Mouse (Mus musculus) left cerebral cortex, postnatal 4 days (tissue): ENCODE data around the gene Cxcl3. TPM values are rescaled to one million over a fixed set of nuclear protein-coding genes. Genes with fewer than 3 reads are reported as not detected.
"Not testable (repeated sequence)": the region's sequence is repeated elsewhere in the genome, so short reads cannot be mapped to it uniquely, and the experiment has no call there.

ENCODE experiments used
- DNase-seq: peaks from one replicate; pipeline ENCODE4 v3.0.0-alpha.2; 2022
- intact Hi-C: fragments of 180-260 bp; cut with DNase I; formaldehyde crosslinking; loops from one replicate; pipeline ENCODE4 v1.15.1; 2025
- microRNA-seq: library from miRNA; unstranded; fragments of <30 nt; microRNA quantifications from one replicate; pipeline ENCODE4 v1.2.0, GENCODE M21; 2022
- total RNA-seq, 2 experiments: library from RNA; stranded (reverse); gene quantifications; 2 replicates each; pipeline ENCODE4 v1.2.3; 2021

Cxcl3 gene
- total RNA-seq, 2 experiments from 2014 or later: not detected

- intact Hi-C loops: no loop called here
These were observed 3.6 kb downstream of the Cxcl3 start for GRCm38 (mm10) chr5:90789306-90790073.

DNA sequence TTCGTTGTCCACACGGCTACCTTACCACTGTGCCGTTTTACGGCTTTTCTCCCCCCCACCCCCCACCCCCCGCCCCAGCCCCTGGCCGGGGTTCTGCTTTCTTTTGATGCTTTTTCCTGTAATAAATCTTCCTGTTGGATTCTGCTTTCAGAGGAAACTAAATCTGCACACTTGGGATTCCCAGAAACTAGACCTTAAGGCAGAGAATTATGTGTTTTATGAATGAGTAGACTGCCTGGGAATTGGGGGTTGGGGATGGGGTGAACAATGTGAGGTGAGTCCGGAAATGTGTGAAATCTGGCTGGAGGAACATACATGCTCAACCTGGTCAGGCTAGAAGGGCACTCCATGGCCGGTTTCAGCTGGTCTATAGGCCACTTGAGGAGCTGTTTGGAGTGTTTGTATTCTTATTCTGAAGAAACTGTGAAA is 4.2 kb downstream of the Cxcl3 start:
- DNase-seq: no peak
- intact Hi-C loops: no loop called here

More at GRCm38 (mm10) chr5:90789306-90790073, 3.6 kb downstream of the Cxcl3 start:
- no peak for DNase-seq

DNA sequence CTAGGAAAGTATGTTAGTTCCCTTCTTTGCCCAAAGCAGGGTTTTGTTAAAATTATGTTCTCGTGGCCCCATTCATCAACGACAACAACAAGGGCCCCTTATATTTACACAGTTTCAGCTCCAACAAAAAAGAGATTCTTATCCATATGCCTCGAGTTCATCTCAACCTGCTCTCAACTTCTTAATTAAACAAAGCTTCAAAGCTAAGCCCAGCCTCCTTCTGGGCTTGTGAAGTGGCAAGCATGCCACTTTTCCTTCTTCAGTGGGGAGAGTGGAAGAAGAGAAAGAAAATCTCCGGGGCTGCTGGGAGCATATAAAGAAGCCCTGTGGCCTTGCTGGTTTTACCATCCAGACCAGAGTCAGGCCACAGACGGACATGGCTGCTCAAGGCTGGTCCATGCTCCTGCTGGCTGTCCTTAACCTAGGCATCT is 8.3 kb downstream of the Cxcl3 start, which contains the start of gene Cxcl15:
Gene Cxcl15 (plus strand): TSS at position 340 of the 431 bp plus-strand sequence.
- DNase-seq: no peak
- intact Hi-C loops: no loop called here

DNA sequence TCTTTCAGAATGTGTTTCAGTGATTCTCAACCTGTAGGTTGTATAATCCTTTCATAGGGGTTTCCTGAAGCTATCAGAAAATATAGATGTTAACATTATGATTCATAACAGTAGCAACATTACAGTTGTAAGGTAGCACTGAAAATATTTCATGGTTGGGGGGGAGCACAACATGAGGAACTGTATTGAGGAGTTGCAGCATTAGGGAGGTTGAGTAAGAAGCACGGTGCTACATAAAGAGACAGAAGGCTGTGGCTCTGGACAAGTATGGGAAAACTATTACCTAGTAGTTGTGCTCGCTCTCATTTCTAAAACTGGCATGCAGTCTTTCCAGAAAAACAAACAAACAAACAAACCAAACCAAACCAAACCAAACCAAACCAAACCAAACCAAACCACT is 9.5 kb downstream of the Cxcl3 start:
- intact Hi-C loops, DNase-seq: not testable (repeated sequence)

- intact Hi-C loops: no loop called here
These were observed 18.7 kb downstream of the Cxcl3 start for GRCm38 (mm10) chr5:90804574-90804973.

DNA sequence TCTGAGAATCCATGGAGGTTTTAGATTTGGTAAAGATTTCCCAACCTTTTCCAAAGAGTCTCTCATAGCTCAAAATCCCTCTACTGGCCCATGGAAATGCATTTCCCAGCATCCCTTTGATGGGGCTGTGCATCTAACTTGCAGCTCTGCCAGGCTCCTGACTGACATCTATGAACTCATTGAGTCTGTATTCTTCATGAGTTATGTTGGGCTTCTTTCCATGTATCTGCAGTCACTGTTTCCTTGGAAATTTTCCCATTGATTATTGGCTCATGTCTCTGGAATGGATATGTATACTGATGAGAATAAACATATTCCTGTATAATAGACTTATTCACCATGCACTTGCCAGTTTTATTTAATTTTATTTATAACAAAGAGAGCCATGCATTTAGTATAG is 20.1 kb downstream of the Cxcl3 start:
- intact Hi-C loops: no loop called here
- no peak for DNase-seq

More at GRCm38 (mm10) chr5:90804574-90804973, 18.7 kb downstream of the Cxcl3 start:
- DNase-seq: no peak

GRCm38 (mm10) chr5:90807176-90807950 is 21.5 kb downstream of the Cxcl3 start:
- intact Hi-C loops: no loop called here
- DNase-seq: no peak

DNA sequence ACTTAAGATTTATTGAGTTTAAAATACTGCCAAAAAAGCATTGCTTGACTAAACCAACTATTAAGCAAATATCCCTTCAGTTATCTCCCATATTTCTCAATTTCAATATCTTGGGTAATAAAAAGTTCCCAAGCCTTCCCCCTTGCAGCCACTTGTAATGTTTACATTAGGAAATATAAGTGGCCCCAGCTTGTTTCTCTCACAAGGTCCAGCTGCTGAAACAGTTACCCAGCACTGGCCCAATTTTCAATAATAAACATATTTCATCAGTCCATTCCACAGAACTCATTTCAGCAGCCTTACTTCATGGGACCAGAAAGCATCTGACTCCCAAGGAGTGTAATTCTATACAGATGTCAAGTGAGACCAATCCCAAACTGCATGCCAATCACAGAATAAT is 33.9 kb downstream of the Cxcl3 start:
- intact Hi-C loops: no loop called here

DNA sequence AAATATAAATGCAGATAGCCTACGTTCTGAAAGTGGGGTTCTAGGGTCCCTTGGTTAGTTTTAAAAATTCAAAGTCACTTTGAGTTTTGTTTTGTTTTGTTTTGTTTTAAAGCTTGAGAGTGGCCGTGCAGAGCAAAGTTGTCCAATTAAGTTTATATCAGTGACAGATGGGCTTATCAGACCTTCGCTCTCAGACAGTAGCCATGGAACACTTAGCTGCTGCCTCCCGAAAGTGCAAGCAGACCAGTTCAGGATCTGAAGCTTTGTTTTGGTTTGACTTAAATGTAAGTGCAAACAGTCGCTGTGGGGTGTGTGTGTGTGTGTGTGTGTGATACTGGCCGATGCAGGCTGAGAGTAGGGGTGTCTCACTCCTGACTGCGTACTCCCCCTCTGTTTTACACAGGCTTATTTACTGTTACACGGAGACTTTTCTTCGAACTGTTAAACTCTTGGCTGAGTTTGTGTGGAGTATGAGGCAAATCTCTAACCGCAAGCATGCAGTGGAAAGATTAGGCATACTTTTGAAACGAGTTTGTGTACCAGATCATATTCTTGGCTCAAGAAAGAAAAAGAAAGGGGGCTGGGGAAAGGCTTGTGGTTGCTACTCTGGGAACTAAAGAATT is 46.4 kb downstream of the Cxcl3 start:
- intact Hi-C loops: no loop called here
- DNase-seq: no peak

More for the DNA sequence above, 33.9 kb downstream of the Cxcl3 start:
- no peak for DNase-seq

DNA sequence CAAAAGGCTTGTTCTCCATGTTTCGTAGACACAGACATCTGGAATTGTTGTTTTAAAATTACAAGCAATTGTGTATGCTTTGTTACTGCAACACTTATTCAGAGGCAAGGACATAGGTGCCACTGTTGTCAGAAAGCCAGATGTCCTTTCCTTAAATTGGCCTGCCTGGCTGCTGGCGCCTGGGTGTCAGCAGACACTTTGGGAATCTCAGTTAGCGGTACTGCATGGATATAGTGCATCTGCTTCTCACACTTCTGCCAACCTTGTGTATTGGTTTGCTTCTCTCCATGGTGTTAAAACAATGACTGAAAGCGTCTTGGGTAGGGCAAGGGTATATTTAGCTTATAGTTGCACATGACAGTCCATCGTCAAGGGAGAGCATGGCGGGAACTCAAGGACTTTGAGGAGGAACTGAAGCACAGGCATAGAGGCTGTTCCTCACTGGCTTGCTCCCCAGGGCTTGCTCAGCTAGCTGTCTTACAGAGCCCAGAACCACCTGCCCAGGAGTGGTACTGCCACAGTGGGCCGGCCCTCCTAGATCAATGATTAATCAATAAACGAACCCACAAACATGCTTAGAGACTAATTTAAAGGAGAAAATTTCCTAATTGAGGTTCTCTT is 47.0 kb downstream of the Cxcl3 start:
- no peak for DNase-seq
- intact Hi-C loops: no loop called here

GRCm38 (mm10) chr5:90834436-90834835 is 48.5 kb downstream of the Cxcl3 start:
- intact Hi-C loops: no loop called here

DNA sequence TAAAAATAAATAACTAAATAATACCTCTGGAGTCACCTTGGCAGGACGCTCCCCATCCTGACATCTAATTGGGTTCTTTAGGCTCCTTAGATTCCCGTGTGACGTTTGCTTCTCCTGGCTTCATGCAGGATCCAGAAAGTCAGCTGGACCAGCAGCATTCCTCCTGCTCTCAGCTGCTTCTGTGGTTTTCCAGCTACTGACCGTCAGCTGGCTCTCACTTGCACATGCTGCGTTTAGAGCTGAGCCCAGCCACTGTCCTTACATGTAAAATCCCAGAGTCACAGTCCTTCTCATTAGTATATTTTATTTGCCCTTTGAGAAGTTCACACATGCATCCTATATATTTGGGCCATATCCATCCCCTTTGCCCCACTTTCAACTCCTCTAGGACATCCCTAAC is 52.7 kb downstream of the Cxcl3 start:
- peak; percentile 52 for DNase-seq
- intact Hi-C loops: no loop called here

More at GRCm38 (mm10) chr5:90834436-90834835, 48.5 kb downstream of the Cxcl3 start:
- no peak for DNase-seq

Small RNA genes lying within 50 kb of the gene (microRNA-seq; reads per million reads assigned to microRNA genes)
- not detected for gene Gm24322

Other genes with a start within 250 kb of the Cxcl3 start
- under 1 TPM; 0.54 TPM for gene 5830473C10Rik, start 225.0 kb upstream of the Cxcl3 start, total RNA-seq
- gene Rassf6, start 145.4 kb upstream of the Cxcl3 start, total RNA-seq: 1 to 10 TPM; 1.4 TPM
- not detected for gene Cxcl5, start 26.7 kb upstream of the Cxcl3 start, total RNA-seq
- gene Ppbp, start 17.6 kb upstream of the Cxcl3 start, total RNA-seq: under 1 TPM in 1 of 2 experiments, not detected in 1; 0.36 TPM
- gene Pf4, start 13.7 kb upstream of the Cxcl3 start, total RNA-seq: 10 to 100 TPM in 1 of 2 experiments, 1 to 10 TPM in 1; 9.8 to 11.2 TPM
- gene Cxcl15, start 8.4 kb downstream of the Cxcl3 start, total RNA-seq: not detected
- under 1 TPM; 0.50 to 0.68 TPM for gene Cxcl1, start 105.1 kb downstream of the Cxcl3 start, total RNA-seq
- not detected for gene Cxcl2, start 117.8 kb downstream of the Cxcl3 start, total RNA-seq
- 10 to 100 TPM; 28.8 to 29.2 TPM for gene Mthfd2l, start 145.0 kb downstream of the Cxcl3 start, total RNA-seq
- gene Epgn, start 241.4 kb downstream of the Cxcl3 start, total RNA-seq: under 1 TPM in 1 of 2 experiments, not detected in 1; 0.48 TPM